7 mouse cellular contexts compared by ENCODE assay signal in genomic region chr11:105293101-105293581, GRCm38 (mm10). TPM values are rescaled to one million over a fixed set of nuclear protein-coding genes. Genes with fewer than 3 reads are reported as not detected.
A peak's percentile ranks its signal among the peaks of the same experiment; 100 is the strongest.
DNase-seq lines count a peak whose midpoint lies in the region; ATAC-seq and TF ChIP-seq lines count a peak whose summit lies in the region.

No protein-coding gene starts in this region.

- peak; percentile 37 for DNase-seq in Muller cell, postnatal 12 days (ENCODE audit: inconsistent ontology term)
- peak; percentile 91 for DNase-seq in embryo, embryonic 11 days
- DNase-seq in heart, adult 9 months (ENCODE audit: low spot score in 2 of 2): peak; percentile 50 to 66
- peak; percentile 85 for DNase-seq in kidney, postnatal 0 days (ENCODE audit: low spot score)
- DNase-seq in lung, postnatal 4 days: peak; percentile 70 to 84
- peak; percentile 53 for DNase-seq in testis, postnatal 14 days (ENCODE audit: low spot score)

- no peaks in the 10 kb centered on the region for H3K27me3 ChIP-seq in kidney, postnatal 0 days (ENCODE audit: insufficient read depth, low read length)

- peak overlapping the region; percentile 82 for H3K27ac ChIP-seq in kidney, postnatal 0 days

- H3K4me1 ChIP-seq in kidney, postnatal 0 days (replicated peaks; ENCODE audit: insufficient read depth, low read length): peaks cover 8% of the 10 kb centered on the region; the same call in 1 of the 2 replicates

- peak overlapping the region; percentile 38 for H3K9ac ChIP-seq in kidney, postnatal 0 days (ENCODE audit: low read depth, low read length)

- 0 out of 2 replicates have a peak, but pooled peaks cover 3% of the 10 kb centered on the region for H3K36me3 ChIP-seq in kidney, postnatal 0 days (ENCODE audit: insufficient read depth, low read length)

- peak overlapping the region; percentile 64 for H3K4me2 ChIP-seq in kidney, postnatal 0 days (ENCODE audit: low read length)

- ATAC-seq in kidney, postnatal 0 days (replicated peaks; ENCODE audit: low FRiP score, low read depth): peak; percentile 42
- ATAC-seq in granulocyte monocyte progenitor cell, adult 5-6 weeks (replicated peaks; ENCODE audit: poor library complexity, severe bottlenecking): no peak

- H3K9me3 ChIP-seq in kidney, postnatal 0 days (replicated peaks; ENCODE audit: low read length): no peaks in the 10 kb centered on the region

- TF ChIP-seq CTCF in kidney, postnatal 0 days (IDR thresholded peaks at IDR 0.05; ENCODE audit: low read depth): no peak

- H3K4me3 ChIP-seq in kidney, postnatal 0 days (replicated peaks; ENCODE audit: low read depth, low read length): peak overlapping the region; percentile 47

- WGBS in kidney, postnatal 0 days: 5% methylated on average over 26 of the region's 26 CpGs

RNA-seq across cellular contexts. Expression of gene Mrc2, which starts 0.7 kb away (rescaled TPM):
- polyA plus RNA-seq in kidney, postnatal 0 days (2015; fragmentation: Nextera tagmentation; extraction: Ambion mirVana): 9.5 TPM in 2 replicates
- not detected in 2 replicates for total RNA-seq in granulocyte monocyte progenitor cell, adult 5-6 weeks (2014; fragmentation: Nextera tagmentation)
- total RNA-seq in granulocyte monocyte progenitor cell, adult 5-6 weeks (2017): not detected in 2 replicates

Comparison
In these comparisons a context has a peak if more than half of its experiments do, and no peak if none do; other contexts are left out.
1. DNase-seq: peak in every context shown above with its lines; median percentile 91 in embryo, embryonic 11 days; 85 in kidney, postnatal 0 days; 77 in lung, postnatal 4 days; 58 in heart, adult 9 months; 53 in testis, postnatal 14 days; 37 in Muller cell, postnatal 12 days.